Mouse (Mus musculus): ENCODE data around the gene Gm11756.
"Not testable (repeated sequence)": the region's sequence is repeated elsewhere in the genome, so short reads cannot be mapped to it uniquely, and the experiment has no call there.

The Gm11756 gene

DNA sequence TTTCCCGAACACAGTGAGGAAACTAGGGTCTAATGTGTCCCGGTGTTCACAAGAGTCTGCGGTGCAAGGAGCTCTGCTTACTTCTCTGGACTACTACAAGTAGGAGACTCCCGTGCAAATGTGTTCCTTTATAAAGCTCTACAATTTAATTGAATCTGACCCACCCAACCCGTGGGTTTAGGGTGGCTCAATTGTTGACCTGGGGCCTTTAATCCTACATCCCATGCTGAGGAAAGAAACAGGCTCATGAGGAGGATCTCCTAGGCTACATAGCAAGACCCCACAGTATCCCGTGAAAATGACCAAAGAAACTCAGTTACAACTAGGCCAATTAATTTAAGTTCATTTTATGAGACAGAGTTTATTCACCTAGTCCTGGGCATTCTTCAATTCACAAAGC, at the start of gene Gm11756:
Gene Gm11756 (minus strand): TSS at position 101 of the 400 bp plus-strand sequence.
- not testable (repeated sequence) for DNase-seq (ENCODE audit: low spot score)

DNA sequence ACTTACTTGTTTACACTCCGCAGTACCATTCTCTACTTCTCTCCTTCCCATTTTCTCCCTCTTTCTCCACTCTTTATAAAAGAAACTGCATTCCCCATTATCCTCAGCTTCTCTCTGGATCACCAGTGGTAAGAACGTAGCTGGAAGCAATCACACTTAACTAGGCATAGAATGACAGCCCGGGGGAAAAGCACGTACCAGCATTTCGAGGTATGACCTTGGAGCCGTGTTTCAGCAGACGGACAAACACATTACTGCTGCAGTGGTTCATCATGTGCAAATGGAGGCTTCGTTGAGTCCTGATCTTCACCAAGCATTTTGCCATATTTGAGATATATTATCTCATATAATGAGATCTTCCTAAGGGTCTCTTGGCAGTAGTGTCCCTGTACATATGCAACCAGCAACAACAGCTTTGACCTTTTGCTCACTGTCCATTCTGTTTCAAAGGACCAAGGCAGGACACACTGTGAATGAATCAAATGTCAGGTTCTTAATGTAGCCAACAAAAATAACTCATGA, 29.9 kb upstream of the Gm11756 start, which contains the start of gene 2310002L09Rik:
Gene 2310002L09Rik (minus strand): TSS at position 472 of the 522 bp plus-strand sequence.
- no peak for DNase-seq (ENCODE audit: low spot score)

DNA sequence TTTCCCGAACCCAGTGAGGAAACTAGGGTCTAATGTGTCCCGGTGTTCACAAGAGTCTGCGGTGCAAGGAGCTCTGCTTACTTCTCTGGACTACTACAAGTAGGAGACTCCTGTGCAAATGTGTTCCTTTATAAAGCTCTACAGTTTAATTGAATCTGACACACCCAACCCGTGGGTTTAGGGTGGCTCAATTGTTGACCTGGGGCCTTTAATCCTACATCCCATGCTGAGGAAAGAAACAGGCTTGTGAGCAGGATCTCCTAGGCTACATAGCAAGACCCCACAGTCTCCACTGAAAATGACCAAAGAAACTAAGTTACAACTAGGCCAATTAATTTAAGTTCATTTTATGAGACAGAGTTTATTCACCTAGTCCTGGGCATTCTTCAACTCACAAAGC, 14.7 kb downstream of the Gm11756 start, which contains the start of gene Gm13871:
Gene Gm13871 (minus strand): TSS at position 101 of the 400 bp plus-strand sequence.
- not testable (repeated sequence) for DNase-seq (ENCODE audit: low spot score)

DNA sequence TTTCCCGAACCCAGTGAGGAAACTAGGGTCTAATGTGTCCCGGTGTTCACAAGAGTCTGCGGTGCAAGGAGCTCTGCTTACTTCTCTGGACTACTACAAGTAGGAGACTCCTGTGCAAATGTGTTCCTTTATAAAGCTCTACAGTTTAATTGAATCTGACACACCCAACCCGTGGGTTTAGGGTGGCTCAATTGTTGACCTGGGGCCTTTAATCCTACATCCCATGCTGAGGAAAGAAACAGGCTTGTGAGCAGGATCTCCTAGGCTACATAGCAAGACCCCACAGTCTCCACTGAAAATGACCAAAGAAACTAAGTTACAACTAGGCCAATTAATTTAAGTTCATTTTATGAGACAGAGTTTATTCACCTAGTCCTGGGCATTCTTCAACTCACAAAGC, 29.5 kb downstream of the Gm11756 start, which contains the start of gene Gm11757:
Gene Gm11757 (minus strand): TSS at position 101 of the 400 bp plus-strand sequence.
- not testable (repeated sequence) for DNase-seq (ENCODE audit: low spot score)

DNA sequence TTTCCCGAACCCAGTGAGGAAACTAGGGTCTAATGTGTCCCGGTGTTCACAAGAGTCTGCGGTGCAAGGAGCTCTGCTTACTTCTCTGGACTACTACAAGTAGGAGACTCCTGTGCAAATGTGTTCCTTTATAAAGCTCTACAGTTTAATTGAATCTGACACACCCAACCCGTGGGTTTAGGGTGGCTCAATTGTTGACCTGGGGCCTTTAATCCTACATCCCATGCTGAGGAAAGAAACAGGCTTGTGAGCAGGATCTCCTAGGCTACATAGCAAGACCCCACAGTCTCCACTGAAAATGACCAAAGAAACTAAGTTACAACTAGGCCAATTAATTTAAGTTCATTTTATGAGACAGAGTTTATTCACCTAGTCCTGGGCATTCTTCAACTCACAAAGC, 44.4 kb downstream of the Gm11756 start, which contains the start of gene Gm11758:
Gene Gm11758 (minus strand): TSS at position 101 of the 400 bp plus-strand sequence.
- not testable (repeated sequence) for DNase-seq (ENCODE audit: low spot score)
